Mouse (Mus musculus) forebrain, embryonic 13.5 days (tissue): Measurements from ENCODE around the gene Pde6b. TPM values are rescaled to one million over a fixed set of nuclear protein-coding genes. Genes with fewer than 3 reads are reported as not detected.

Source experiments
- ATAC-seq: fragments of 200-750 bp; cut with Nextera tagmentation; 2 replicates; pipeline ENCODE4 v1.8.0; 2017
- H3K27ac ChIP-seq: fragments of 300-500 bp; sonication (generic); 2 replicates; pipeline ENCODE4 v1.5.1; 2015; ENCODE audit warnings: inconsistent platforms, mild to moderate bottlenecking, moderate library complexity
- H3K27me3 ChIP-seq: fragments of 300-500 bp; sonication (generic); 2 replicates; pipeline ENCODE4 v1.6.1; 2015; ENCODE audit warnings: mild to moderate bottlenecking, inconsistent platforms
- H3K36me3 ChIP-seq: fragments of 300-500 bp; sonication (generic); 2 replicates; pipeline ENCODE4 v1.6.1; 2015; ENCODE audit warnings: mild to moderate bottlenecking, inconsistent platforms; ENCODE audit not compliant: poor library complexity, severe bottlenecking
- H3K4me1 ChIP-seq: fragments of 300-500 bp; sonication (generic); 2 replicates; pipeline ENCODE4 v1.6.1; 2015; ENCODE audit warnings: inconsistent platforms
- H3K4me2 ChIP-seq: fragments of 300-500 bp; sonication (generic); 2 replicates; pipeline ENCODE4 v1.6.1; 2015; ENCODE audit warnings: inconsistent platforms, mild to moderate bottlenecking, moderate library complexity
- H3K4me3 ChIP-seq: fragments of 300-500 bp; sonication (generic); 2 replicates; pipeline ENCODE4 v1.5.1; 2015; ENCODE audit warnings: mild to moderate bottlenecking, inconsistent platforms
- H3K9ac ChIP-seq: fragments of 300-500 bp; sonication (generic); 2 replicates; pipeline ENCODE4 v1.6.1; 2015; ENCODE audit warnings: mild to moderate bottlenecking, inconsistent platforms
- H3K9me3 ChIP-seq: fragments of 300-500 bp; sonication (generic); replicated peaks from 2 replicates; pipeline ENCODE4 v1.6.1; 2016; ENCODE audit warnings: inconsistent platforms
- WGBS: fragments of 180-500 bp; shearing (Covaris S2); methylation state at CpG from one replicate; pipeline ENCODE4 v1.1.7; 2015; 5-methylcytosine and 5-hydroxymethylcytosine counted together
- polyA plus RNA-seq: library from polyadenylated mRNA; unstranded; fragments of >200 nt; fragmentation: Nextera tagmentation; extraction: Ambion mirVana; gene quantifications from 2 replicates; pipeline ENCODE4 v1.2.1, GENCODE M21; 2015

The Pde6b gene
- polyA plus RNA-seq, 1 experiment from 2014 or later = 0.32 TPM

DNA sequence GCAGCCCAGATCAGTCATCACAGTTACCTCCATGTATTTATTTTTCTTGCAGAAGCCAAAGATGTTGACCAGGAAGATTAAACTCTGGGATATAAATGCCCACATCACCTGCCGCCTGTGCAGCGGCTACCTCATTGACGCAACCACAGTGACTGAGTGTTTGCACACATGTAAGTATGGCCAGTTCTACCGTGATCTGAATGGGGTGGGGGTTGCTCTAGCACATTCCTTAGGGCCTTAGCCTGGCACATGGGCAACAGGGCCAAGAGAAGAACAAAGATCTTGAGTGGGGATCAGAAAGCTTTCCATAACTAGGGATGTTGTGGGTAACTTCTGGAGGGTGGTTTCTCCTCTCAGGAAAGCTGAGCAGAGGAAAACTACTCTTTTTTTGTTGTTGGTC lies 85.5 kb downstream of the Pde6b start:
- H3K9me3 ChIP-seq = no peaks in the 10 kb centered on the region
- H3K4me3 ChIP-seq = no peak overlapping the region
- no peak overlapping the region for H3K9ac ChIP-seq
- 0 out of 2 replicates have a peak, but pooled peaks cover 6% of the 10 kb centered on the region for H3K4me1 ChIP-seq
- H3K27me3 ChIP-seq = no peaks in the 10 kb centered on the region
- H3K27ac ChIP-seq = no peak overlapping the region
- H3K36me3 ChIP-seq = peaks cover 71% of the 10 kb centered on the region
- H3K4me2 ChIP-seq = no peak overlapping the region
- ATAC-seq = no peak
- 93% methylated on average over 4 of the region's 4 CpGs for WGBS

DNA sequence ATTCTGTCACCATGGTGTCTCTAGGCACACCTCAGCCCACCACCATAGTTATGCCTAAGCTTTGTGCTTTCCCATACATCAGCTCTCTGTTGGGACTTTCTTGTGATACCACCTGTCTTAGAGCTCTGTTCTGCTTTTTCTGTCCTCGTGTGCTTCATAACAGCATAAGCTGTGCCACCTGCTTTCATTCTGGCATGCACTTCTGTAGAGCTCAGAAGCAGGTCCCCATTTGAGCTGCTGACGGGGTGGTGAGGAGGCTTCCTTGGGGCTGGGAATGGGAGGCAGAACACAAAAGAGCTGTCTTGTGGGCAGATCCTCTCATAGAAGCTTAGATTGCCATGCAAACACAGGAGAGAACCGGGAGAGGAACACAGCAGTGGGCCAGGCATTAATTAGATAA lies 87.8 kb downstream of the Pde6b start:
- Histone ChIP-seq H3K4me2 (no peak overlapping the region), H3K9ac (no peak overlapping the region), H3K27me3 (no peaks in the 10 kb centered on the region), H3K4me3 (no peak overlapping the region), H3K4me1 (no peaks in the 10 kb centered on the region), H3K9me3 (no peaks in the 10 kb centered on the region), H3K36me3 (peaks cover 79% of the 10 kb centered on the region), H3K27ac (no peak overlapping the region)
- WGBS = 89% methylated on average over 3 of the region's 3 CpGs
- ATAC-seq = no peak

Other genes starting within 250 kb of the Pde6b start
- 47.0 and 48.8 TPM in 2 replicates for gene Dr1, start 119.5 kb upstream of the Pde6b start, polyA plus RNA-seq
- 6.0 and 6.7 TPM in 2 replicates for gene Pigg, start 75.8 kb upstream of the Pde6b start, polyA plus RNA-seq
- gene Gm42517, start 20.5 kb upstream of the Pde6b start, polyA plus RNA-seq = 0.28 and 0.31 TPM in 2 replicates
- 418 and 500 TPM in 2 replicates for gene Atp5k, start 46.1 kb downstream of the Pde6b start, polyA plus RNA-seq
- gene Mfsd7a, start 60.5 kb downstream of the Pde6b start, polyA plus RNA-seq = 0.06 and 0.17 TPM in 2 replicates
- 30.1 and 30.8 TPM in 2 replicates for gene Pcgf3, start 72.8 kb downstream of the Pde6b start, polyA plus RNA-seq
- 31.4 and 33.8 TPM in 2 replicates for gene Cplx1, start 161.6 kb downstream of the Pde6b start, polyA plus RNA-seq
- 45.3 and 50.5 TPM in 2 replicates for gene Gak, start 241.4 kb downstream of the Pde6b start, polyA plus RNA-seq
- 19.9 and 20.0 TPM in 2 replicates for gene Tmem175, start 241.4 kb downstream of the Pde6b start, polyA plus RNA-seq